Mouse (Mus musculus): ENCODE data around the gene Ap5b1.
A peak's percentile ranks its signal among the peaks of the same experiment; 100 is the strongest.

The Ap5b1 gene

DNA sequence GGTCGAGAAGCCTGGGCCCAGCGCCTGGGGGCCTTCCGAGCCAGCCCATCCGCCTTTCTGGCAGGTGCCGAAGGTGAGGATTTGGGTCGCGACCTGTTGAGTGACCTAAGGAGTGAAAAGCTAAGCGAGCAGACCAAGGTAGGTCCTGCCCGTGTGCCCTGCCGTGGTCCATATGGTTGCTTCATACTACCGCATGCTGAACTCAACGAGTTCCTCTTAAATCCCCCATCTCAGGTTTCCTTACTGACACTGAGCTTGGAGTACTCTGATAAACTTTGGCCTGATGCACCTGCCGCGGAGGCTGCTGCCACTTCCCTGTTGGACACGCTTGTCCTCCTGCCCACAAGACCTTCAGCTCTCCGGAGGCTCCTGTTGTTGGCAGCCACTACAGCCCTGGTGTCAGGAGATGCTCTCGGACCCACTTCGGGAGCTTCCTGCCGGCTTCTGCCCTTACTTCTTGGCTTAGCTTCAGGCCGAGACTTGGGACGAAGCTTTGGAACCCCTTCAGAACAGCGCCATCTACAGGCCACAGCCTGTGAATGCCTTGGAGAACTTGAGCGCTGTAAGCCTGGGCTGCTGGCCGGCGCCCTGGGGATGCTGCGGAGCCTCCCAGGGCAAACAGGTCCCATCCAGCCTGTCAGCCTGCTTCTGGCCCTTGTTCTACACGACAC, 780 bp downstream of the Ap5b1 start:
- DNase-seq: peak; percentile 81

DNA sequence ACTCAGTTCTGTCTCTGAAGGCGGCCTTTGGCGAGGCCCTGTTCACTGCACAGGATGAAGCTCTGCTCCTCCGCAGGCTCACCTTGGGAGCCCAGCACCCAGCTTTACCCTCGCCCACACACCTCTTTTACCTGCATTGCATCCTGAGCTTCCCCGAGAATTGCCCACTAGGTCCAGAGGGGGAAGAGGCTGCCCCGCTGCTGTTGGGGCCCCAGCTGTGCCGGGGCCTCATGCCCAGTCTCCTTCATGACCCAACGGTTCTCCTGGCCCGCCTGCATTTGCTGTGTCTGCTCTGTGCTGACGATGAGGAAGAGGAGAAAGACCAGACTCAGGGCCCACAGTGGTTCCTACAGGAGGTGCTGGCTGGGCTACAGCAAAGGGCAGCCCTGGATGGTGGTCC, 1.7 kb downstream of the Ap5b1 start:
- DNase-seq: no peak

DNA sequence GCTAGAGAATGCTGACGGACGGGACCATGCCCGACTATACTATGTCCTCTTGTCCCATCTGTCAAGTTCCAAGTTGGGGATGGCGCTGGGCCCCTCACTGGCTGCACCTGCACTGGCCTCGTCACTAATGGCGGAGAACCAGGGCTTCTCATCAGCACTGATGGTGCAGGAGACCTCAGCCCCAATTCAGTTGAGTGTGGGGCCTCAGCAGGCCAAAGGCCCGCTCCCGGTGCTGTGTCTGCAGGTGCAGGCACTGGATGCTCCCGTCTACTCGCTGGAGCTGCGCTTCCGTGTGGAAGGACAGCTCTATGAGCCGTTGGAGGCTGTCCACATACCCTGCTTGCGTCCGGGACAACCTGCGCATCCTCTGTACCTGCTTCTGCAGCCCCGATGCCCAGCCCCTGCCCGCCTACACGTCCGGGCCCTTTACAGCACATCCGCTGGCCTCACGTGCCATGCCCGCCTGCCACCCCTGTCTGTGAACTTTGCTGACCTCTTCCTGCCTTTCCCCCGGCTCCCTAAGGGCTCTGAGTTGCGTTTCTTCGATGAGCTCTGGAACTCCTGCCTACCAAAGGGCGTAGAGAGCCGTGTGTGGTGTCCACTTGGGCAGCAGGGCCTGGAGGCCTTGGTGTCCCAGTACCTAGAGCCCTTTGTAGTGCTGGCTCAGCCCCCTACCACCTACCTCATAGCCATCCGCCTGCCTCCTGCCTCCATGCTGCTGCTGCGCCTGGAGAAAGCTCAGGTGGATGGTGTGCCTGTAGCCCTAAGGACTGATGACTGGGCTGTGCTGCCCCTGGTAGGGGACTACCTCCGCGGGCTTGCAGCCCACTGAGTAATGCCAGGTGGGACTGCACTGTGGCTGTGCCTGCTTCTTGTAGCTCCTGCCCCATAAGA, 2.8 kb downstream of the Ap5b1 start:
- DNase-seq: no peak

DNA sequence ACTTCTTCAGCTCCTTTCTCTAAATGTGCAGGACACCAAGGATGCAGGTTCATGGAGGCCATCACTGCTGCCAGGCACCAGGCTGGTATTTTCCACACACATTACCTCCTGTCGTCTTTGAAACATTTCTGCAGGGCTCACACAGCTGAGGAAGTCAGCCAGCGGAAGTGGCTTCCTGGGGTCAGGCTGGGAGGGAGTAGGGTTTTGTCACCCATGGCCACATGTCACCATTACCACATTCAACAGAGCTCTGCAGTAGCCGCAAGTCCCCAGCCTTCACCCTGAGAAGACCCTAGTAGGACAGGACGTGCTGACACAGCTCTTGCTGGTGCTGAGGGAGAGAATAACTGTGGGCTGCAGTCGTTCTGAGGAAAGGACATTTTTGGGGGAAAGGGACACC, 4.0 kb downstream of the Ap5b1 start:
- no peak for DNase-seq

DNA sequence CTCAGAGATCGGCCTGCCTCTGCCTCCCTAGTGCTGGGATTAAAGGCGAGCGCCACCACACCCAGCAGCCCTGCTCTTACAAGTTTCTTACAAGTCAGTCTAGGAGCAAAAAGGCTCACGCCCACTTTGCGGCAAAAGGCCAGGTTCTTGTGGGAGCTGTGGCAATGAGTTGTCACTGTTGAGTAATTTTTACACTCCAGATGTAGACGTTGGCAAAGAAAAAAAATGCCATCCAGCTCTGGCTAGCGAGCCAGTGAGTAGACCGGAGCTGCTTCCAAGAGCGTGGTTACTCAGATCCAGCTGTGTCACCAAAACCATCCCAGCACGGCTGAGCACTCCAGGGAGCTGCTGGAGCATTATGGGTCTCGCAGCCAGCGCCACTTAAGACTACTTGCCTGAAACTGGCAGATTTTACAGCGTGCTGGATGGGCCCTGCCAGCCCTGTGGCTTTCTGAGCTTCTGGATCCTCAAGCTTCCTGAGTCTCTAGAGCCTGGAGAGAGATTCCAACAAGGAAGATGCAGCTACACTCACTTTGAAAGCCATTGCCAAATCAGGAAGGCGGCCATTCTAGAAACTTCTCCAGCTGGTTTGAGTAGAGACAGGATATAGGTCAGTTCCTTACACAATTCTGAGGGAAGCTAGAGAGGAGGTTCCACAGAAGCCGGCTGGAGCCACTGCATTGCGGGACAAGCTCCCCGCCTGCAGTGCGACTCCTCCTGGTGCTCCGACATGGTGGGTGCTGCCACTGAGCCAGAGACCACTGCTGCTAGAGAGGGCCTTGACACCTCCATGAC, 4.7 kb downstream of the Ap5b1 start:
- peak; percentile 50 for DNase-seq

DNA sequence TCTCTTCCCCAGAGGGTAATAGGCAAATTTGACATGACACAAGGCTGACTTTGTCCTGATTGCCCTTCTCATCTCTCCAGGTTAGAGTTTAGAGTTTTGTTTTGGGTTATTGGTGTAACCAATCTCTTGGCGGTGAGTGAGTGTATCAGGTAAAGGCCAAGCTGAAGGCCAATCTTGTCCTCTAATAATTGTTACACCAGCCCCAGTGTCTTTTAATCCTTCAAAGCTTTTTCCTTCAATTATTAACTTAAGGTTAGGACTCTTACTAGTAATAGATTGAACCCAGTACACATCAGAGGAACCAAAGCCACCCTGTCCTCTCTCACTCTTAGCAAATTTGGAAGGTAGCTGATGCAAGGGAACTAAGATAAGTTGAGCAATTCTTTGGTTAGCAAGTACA, 7.5 kb downstream of the Ap5b1 start:
- DNase-seq: no peak

DNA sequence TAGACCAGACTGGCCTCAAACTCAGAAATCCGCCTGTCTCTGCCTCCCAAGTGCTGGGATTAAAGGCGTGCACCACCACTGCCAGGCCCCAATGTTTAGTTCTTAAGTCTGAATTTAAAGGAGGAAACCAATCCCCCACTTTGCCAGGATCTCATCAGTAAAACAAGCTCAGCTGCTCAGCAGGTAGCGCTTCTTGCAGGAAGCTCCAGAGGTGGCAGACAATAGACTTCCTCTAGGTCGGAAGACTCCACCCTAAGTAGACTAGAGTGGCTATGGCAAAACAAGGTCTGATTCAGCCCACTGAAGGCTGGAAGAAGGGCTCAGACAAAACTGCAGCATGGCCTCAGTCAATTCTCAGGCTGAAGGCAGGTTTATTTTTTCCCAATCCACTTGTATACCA, 12.1 kb downstream of the Ap5b1 start:
- no peak for DNase-seq

DNA sequence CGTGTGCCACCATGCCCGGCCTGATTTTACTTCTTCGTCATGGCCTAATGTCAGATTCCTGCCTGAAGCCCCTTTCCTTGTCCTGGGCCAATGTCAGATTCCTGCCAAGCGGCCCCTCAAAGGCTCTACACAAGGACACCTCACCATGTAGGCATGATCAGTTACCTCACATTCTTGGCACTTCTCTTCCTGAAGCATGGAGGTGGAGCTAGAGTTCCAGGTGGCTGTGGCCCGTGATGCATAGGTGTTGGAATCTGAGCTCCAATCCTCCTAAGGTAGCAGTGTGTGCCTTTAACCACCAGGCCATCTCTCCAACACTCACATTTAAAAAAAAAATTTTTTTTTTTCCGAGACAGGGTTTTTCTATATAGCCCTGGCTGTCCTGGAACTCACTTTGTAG, 13.0 kb downstream of the Ap5b1 start:
- DNase-seq: no peak

DNA sequence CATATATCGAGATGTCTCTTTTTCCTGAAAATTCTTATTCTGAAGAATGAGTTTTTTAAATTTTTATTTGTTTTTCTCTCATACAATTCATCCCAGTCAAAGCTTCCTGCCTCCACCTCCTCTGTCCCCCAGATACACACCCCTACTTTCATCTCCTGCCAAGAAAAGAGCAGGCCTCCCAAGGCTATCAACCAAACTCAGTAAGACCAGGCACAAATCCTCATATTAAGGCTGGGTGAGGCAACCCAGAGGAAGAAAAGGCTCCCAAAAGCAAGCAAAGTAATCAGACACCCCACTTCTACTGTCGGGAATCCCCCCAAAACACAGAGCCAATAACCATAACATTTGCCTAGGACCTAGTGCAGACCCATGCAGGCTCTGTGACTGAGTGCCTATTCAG, 14.2 kb downstream of the Ap5b1 start:
- no peak for DNase-seq

DNA sequence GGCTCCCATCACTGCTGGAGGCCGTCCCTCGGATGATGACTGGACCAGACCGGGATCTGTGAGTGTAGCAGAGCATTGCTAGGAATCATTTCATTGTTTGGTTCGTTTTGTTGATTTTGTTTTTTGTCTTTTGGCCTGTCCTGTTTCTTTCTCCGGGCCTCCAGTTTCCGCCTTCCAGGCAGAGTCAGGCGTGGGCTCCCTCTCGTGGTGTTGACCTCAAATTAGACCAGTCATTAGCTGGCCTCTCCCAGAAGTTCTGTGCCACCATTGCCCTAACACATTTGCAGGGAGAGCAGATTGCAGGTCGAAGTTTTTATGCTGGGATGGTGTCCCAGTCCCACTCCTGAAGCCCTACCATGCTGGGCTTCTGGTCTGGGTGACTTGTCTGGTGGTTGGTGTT, 21.3 kb downstream of the Ap5b1 start:
- no peak for DNase-seq

DNA sequence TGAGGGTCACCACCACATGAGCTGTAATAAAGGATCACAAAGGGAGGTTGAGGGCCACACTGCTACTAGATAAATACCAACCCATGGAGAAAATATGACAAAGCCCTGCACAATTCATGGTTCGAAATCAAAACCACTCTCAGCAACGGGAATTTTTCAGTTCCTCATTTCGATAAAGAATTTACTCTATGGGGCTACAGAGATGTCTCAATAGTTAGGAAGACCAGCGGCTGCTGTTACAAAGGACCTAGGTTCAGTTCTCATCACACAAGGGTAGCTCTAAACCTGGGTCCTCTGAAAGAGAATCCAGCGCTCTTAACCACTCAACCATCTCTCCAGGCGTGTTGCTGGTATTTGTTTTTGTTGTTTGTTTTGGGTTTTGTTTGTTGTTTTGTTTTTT, 24.1 kb downstream of the Ap5b1 start:
- DNase-seq: no peak

DNA sequence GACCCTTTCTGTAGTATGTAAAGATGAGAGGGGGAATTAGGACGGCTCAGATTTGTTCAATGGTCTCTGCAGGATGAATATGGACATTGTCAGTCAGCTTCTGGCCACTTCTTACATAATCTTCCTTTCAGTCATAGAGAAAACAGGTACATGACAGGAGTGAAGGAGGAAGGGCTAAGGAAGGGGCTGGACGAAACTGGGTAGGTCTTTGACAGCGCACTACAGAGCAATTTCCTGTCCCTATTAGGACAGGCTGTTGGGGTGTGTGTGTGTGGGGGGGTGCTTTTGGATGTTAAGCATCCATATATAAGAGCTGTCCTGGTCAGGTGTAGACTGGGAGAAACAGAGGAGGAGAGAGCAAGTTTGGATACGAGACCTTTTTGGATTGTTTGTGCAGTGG, 31.4 kb downstream of the Ap5b1 start:
- DNase-seq: no peak

DNA sequence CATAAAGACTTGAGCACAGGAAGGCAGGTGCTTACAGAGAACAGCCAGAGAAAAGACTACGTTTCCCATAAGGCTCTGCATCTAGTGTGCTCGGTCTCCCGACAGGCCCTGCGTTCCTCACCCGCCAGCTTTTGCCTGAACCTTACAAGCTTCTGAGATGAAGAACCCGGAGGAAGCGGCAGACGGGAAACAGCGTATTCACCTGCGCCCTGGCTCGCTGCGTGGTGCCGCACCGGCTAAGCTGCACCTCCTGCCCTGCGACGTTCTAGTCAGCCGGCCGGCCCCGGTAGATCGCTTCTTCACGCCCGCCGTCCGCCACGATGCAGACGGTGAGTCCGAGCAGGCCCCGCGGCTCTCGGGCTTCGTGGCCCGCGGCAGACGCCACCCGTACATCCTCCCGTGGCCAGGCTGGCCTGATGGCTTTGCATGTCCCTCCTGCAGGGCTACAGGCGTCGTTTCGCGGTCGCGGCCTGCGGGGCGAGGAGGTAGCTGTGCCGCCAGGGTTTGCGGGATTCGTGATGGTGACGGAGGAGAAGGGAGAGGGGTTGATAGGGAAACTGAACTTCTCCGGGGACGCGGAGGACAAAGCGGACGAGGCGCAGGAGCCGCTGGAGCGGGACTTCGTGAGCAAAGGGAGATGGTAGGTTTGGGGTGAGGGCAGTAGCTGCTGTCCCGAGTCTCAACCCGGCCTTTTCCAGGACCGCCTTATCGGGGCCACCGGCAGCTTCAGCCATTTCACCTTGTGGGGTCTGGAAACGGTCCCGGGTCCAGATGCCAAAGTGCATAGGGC, 34.1 kb downstream of the Ap5b1 start, which contains the start of gene Rnaseh2c:
Gene Rnaseh2c, plus strand, starts transcription at position 122 of the 790 bp plus-strand sequence.
- peak; percentile 71 for DNase-seq

DNA sequence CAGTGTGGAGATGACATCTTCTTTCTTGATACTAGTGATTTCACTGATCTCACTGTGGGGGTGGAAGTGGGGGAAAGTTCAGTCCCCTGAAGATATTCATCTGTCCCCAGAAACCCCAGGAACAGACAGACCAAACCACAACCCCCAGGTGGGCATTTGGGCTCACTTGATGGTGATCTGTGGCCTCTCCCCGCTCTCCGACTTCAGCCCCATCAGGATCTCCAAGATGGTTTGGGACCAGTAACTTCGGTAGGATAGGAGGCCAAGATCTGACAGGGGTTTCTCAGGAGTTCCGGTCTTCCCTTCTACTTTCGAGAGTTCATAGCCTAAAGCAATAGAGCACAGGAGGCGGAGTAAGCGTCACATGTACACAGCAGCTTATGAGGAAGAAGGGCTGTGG, 35.8 kb downstream of the Ap5b1 start:
- no peak for DNase-seq

DNA sequence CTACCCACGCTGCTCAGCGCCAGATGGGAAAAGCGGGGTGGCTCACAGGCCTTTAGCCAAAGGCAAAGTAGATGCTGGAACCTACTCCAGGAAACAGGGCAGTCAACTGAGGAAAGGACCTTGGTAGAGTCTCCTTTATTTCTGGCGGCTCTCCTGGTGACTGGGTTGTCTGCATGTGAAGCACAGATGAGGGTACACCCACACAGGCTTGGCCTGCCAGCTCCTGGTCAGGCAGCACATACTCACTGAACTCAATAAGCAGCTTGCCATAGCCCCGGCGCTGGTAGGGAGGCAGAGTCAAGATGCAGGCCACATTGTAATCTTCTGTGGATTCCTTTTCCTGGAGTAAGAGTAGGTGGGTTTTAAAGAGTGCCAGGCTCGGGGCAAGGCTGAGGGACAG, 37.3 kb downstream of the Ap5b1 start:
- no peak for DNase-seq

DNA sequence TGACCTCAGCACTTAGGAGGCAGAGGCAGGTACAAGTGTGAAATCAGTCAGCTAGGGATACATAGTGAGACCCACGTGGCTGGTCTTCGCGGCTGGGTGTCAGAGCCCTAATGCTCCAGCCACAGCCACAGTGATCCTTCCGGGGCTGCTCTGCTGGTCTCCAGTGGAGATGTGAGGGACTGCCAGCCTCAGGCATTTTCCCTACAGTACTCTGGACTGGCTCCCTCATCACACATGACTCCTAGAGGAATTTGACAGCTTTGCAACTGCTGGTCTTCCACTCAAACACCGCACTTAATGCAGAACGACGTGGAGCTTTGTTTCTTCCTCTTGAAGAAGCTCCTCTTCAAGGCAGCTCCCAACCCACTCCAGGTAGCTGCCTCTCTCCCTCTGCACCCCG, 38.4 kb downstream of the Ap5b1 start:
- peak; percentile 26 for DNase-seq

DNA sequence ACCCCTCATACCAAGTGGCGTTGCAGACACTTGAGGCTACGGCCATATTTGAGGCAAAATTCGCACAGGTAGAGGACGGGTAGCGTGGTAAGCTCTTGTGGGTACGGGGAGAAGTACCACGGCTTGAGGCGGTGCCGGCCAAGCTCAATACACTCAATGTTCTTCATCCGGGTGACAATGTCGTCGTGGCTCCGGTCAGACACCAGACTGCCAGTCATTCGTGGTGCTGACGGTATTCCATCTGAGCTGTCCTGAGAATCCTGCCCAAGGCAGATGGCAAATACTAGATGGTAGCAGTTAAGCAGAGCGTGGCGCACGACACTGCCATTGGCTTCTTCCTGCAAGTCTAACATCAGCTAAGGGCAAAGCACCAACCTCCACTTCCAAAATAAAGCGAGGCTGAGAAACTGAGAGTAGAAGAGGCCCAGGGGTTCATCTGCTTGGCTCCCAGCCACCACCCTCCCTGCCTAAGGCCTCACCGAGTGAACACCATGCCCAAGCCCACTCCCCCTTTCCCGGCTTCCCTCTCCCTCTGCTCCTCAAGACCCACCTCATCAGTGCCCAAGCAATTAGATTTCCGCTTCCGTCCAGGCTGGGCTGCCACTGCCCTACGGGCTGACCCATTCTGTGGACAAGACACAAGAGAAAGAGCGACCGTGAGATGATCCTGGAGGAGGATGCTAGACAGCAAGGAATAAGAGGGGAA, 40.0 kb downstream of the Ap5b1 start:
- peak; percentile 11 for DNase-seq

DNA sequence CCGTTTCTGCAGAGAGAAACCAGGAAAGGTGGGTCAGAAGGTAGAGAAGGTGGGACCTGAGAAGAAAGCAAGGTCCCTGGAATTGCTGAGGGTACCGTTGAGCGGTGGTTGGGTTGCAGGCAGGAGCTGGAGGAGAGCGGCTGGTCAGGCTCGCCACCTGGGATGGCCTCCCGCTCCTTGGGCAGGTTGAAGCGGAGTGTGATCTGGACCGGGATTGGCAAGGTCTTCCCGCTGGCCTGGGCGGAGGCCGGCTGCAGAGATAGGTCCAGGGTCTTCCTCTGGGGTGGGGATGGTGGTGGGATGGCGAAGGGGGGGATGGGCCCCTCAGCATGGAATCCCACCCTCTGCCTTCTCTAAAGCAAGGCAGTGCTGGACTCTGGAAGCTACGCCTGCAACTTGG, 40.9 kb downstream of the Ap5b1 start:
- DNase-seq: peak; percentile 18

DNA sequence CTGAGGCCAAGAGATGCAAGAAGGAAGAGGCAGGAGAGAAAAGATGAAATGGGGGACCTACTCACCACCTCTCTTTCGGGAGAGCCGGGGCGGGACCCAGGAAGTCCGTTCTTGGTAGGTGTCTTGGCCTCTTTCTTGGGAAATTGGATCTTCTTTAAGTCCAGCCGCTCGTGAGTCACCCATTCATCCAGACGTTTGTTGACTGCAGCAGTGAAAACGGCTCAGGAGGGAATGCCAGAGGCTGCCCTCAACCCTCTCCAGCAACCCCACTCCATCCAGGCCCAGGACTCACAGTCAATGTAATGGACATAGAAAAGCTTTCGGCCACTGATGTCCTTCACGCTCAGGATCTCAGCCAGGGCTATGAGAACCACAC, 41.3 kb downstream of the Ap5b1 start:
- no peak for DNase-seq

DNA sequence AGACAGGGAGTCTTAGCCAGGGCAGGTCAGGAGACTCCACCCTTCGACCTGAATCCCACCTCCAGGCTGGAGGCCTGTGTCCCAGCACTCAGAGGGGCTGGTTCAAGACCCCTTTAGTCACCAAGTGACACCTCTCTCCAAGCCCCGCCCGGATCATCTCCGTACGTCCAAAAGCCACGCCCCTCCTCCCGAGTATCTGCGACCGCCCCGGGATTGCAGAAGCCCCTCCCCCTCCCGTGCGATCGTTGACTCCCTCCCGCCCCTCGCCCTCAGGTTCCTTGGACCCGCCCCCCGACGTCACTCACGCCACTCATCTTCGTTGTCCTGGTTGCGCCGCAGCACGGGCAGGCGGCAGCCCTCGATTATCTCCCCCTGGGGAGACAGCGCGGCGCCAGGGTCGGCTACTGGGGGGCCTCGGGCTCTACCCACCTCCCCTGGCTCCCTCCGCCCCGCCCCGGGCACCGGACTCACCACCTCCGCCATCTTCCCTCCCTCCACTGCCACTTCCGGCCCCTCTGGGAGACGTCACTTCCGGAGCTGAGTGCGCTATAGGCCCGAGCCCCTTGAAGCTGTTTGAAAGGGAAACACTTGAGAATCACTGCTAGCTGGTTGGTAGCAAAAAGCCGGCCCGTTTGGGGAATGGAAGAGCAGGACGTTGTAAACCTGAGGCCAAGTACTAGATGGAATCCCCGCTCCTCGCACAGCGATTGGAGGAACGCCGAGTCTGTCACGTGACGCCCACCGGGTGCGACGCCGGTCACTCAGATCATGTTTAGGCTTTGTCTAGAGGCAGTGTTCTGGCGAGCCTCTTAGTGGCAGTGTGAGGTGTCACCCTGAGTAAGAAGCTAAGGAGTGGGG, 42.0 kb downstream of the Ap5b1 start, which contains the start of gene Kat5:
Gene Kat5, minus strand, starts transcription at position 691 of the 858 bp plus-strand sequence.
- DNase-seq: peak; percentile 92

DNA sequence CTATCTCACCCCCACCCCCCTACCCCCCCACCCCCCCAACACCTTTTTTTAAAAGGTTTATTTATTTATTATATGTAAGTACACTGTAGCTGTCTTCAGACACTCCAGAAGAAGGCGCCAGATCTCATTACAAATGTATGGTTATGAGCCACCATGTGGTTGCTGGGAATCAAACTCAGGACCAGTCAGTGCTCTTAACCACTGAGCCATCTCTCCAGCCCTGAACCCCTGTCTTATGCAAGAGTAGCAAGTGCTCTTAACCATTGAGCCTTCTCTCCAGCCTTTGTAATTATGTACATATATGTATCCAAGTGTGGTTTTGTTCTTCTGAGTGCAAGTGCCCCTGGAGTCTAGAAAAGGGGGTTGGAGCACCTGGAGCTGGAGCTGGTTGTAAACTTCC, 44.1 kb downstream of the Ap5b1 start:
- no peak for DNase-seq
